In genomic region chr10:20226728-20227127, GRCm38 (mm10) we compare ENCODE assay signal across 9 mouse cellular contexts.
A peak's percentile ranks its signal among the peaks of the same experiment; 100 is the strongest.
DNase-seq lines count a peak whose midpoint lies in the region; ATAC-seq and TF ChIP-seq lines count a peak whose summit lies in the region.
"Had no signal": no experiment of that assay in that cellular context is flagged by ENCODE, and none has a peak within 500 bp of the region (broad histone marks: within the 10 kb centered on the region; RNA-seq: fewer than 3 reads in every experiment).

No protein-coding gene starts in this region.

- H3K9me3 ChIP-seq in forebrain, postnatal 0 days (ENCODE audit: low read length), result no peaks in the 10 kb centered on the region
- no peaks in the 10 kb centered on the region for H3K9me3 ChIP-seq in forebrain, embryonic 15.5 days
- no peaks in the 10 kb centered on the region for H3K9me3 ChIP-seq in heart, embryonic 10.5 days
- H3K9me3 ChIP-seq: limb, embryonic 15.5 days had no signal

- TF ChIP-seq CTCF in forebrain, postnatal 0 days (IDR thresholded peaks at IDR 0.05; ENCODE audit: low read depth), result no peak

- H3K9ac ChIP-seq in forebrain, postnatal 0 days, result no peak overlapping the region
- no peak overlapping the region for H3K9ac ChIP-seq in forebrain, embryonic 15.5 days (replicated peaks)
- H3K9ac ChIP-seq: limb, embryonic 15.5 days had no signal

- no peaks in the 10 kb centered on the region for H3K36me3 ChIP-seq in forebrain, postnatal 0 days (ENCODE audit: insufficient read depth)
- H3K36me3 ChIP-seq in forebrain, embryonic 15.5 days, result no peaks in the 10 kb centered on the region
- no peaks in the 10 kb centered on the region for H3K36me3 ChIP-seq in heart, embryonic 10.5 days
- H3K36me3 ChIP-seq: limb, embryonic 15.5 days had no signal

- H3K4me3 ChIP-seq in forebrain, postnatal 0 days (ENCODE audit: low read depth, low read length), result no peak overlapping the region
- no peak overlapping the region for H3K4me3 ChIP-seq in forebrain, embryonic 15.5 days
- no peak overlapping the region for H3K4me3 ChIP-seq in heart, embryonic 10.5 days
- H3K4me3 ChIP-seq: limb, embryonic 15.5 days had no signal

- peak; percentile 17 for DNase-seq in forebrain, postnatal 0 days
- DNase-seq in layer of hippocampus, adult 11-12 months (ENCODE audit: low spot score), result peak; percentile 32
- DNase-seq in layer of hippocampus, adult 8-10 months (ENCODE audit: low spot score in 2 of 2), result no peak
- DNase-seq in Muller cell, postnatal 12 days (ENCODE audit: inconsistent ontology term), result peak; percentile 64
- peak; percentile 50 to 57 for DNase-seq in cerebellum, postnatal 10 days
- no peak for DNase-seq in B cell, adult 2 months
- no peak for DNase-seq in heart, embryonic 10.5 days (ENCODE audit: low spot score)

- no peak overlapping the region for H3K4me2 ChIP-seq in forebrain, postnatal 0 days (ENCODE audit: low read depth)
- no peak overlapping the region for H3K4me2 ChIP-seq in forebrain, embryonic 15.5 days (replicated peaks)
- H3K4me2 ChIP-seq: limb, embryonic 15.5 days had no signal

- ATAC-seq in forebrain, postnatal 0 days, result peak; percentile 66; the same call in 1 of the 2 replicates
- ATAC-seq in forebrain, embryonic 15.5 days (replicated peaks), result no peak

- H3K4me1 ChIP-seq in forebrain, postnatal 0 days (ENCODE audit: insufficient read depth), result no peaks in the 10 kb centered on the region
- H3K4me1 ChIP-seq in forebrain, embryonic 15.5 days, result no peaks in the 10 kb centered on the region
- peaks cover 7% of the 10 kb centered on the region; the same call in 1 of the 2 replicates for H3K4me1 ChIP-seq in heart, embryonic 10.5 days
- H3K4me1 ChIP-seq: limb, embryonic 15.5 days had no signal

- no peak overlapping the region for H3K27ac ChIP-seq in forebrain, postnatal 0 days (ENCODE audit: low read depth, low read length)
- H3K27ac ChIP-seq in forebrain, embryonic 15.5 days (replicated peaks), result no peak overlapping the region
- no peak overlapping the region for H3K27ac ChIP-seq in heart, embryonic 10.5 days
- H3K27ac ChIP-seq: limb, embryonic 15.5 days had no signal

- H3K27me3 ChIP-seq in forebrain, postnatal 0 days (ENCODE audit: insufficient read depth, low read length), result no peaks in the 10 kb centered on the region
- H3K27me3 ChIP-seq in forebrain, embryonic 15.5 days, result no peaks in the 10 kb centered on the region
- no peaks in the 10 kb centered on the region for H3K27me3 ChIP-seq in heart, embryonic 10.5 days (ENCODE audit: insufficient read depth, poor library complexity, severe bottlenecking)
- H3K27me3 ChIP-seq: limb, embryonic 15.5 days had no signal

- 38% methylated on average over 4 of the region's 4 CpGs for WGBS in forebrain, postnatal 0 days
- WGBS in forebrain, embryonic 15.5 days, result 34% methylated on average over 4 of the region's 4 CpGs
- 76% methylated on average over 4 of the region's 4 CpGs for WGBS in heart, embryonic 10.5 days

Comparison
In these comparisons a context has a peak if more than half of its experiments do, and no peak if none do; other contexts are left out.
1. DNase-seq: peak in forebrain, postnatal 0 days (single experiment), layer of hippocampus, adult 11-12 months (single experiment), Muller cell, postnatal 12 days (single experiment) and cerebellum, postnatal 10 days (2 of 2); none in layer of hippocampus, adult 8-10 months (0 of 2), B cell, adult 2 months (0 of 2) and heart, embryonic 10.5 days (single experiment).